Mouse (Mus musculus) forebrain, embryonic 10.5 days (tissue): ENCODE data around the gene Rxfp2. TPM values are rescaled to one million over a fixed set of nuclear protein-coding genes. Genes with fewer than 3 reads are reported as not detected.

Experiments
- DNase-seq: peaks from one replicate; pipeline ENCODE4 v3.0.0-alpha.2; 2017; ENCODE audit warnings: low spot score; ENCODE audit errors: extremely low spot score
- H3K27ac ChIP-seq: fragments of 300-500 bp; sonication (generic); 2 replicates; pipeline ENCODE4 v1.5.1; 2016; ENCODE audit warnings: mild to moderate bottlenecking
- H3K27me3 ChIP-seq: fragments of 300-500 bp; sonication (generic); 2 replicates; pipeline ENCODE4 v1.6.1; 2016; ENCODE audit warnings: mild to moderate bottlenecking; ENCODE audit not compliant: poor library complexity, severe bottlenecking
- H3K36me3 ChIP-seq: fragments of 300-500 bp; sonication (generic); replicated peaks from 2 replicates; pipeline ENCODE4 v1.6.1; 2016; ENCODE audit warnings: mild to moderate bottlenecking, moderate library complexity
- H3K4me1 ChIP-seq: fragments of 300-500 bp; sonication (generic); 2 replicates; pipeline ENCODE4 v1.6.1; 2016
- H3K4me3 ChIP-seq: fragments of 300-500 bp; sonication (generic); 2 replicates; pipeline ENCODE4 v1.5.1; 2016; ENCODE audit warnings: mild to moderate bottlenecking, moderate library complexity
- H3K9me3 ChIP-seq: fragments of 300-500 bp; sonication (generic); 2 replicates; pipeline ENCODE4 v1.6.1; 2016; ENCODE audit warnings: mild to moderate bottlenecking, moderate library complexity
- WGBS: fragments of 180-500 bp; shearing (Covaris S2); methylation state at CpG from one replicate; pipeline ENCODE4 v1.1.7; 2016; 5-methylcytosine and 5-hydroxymethylcytosine counted together
- polyA plus RNA-seq: library from polyadenylated mRNA; unstranded; fragments of >200 nt; fragmentation: Nextera tagmentation; extraction: Ambion mirVana; gene quantifications from 2 replicates; pipeline ENCODE4 v1.2.1, GENCODE M21; 2016

Rxfp2 gene
- polyA plus RNA-seq, 1 experiment from 2014 or later: 0.50 TPM

GRCm38 (mm10) chr5:150022556-150022955, 4.1 kb downstream of the Rxfp2 start:
- WGBS: 93% methylated on average over 18 of the region's 18 CpGs
- H3K36me3 ChIP-seq: no peaks in the 10 kb centered on the region

DNA sequence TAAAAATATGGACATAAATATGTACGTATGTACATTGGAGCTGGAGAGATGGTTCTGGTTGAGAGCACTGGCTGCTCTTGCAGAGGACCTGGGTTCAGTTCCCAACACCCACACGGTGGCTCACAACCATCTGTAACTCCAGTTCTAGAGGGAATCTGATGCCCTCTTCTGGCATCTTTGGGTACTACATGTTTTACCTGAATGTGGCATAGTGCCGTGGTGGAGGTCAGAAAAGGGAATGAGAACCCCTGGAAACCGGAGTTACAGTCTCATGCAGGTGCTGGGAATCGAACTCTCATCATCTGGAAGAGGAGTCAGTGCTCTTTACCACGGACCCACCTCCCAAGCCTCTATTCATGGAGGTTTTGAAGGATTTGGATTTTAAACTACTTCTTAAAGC, 5.0 kb downstream of the Rxfp2 start:
- no peaks in the 10 kb centered on the region for H3K27me3 ChIP-seq
- 89% methylated on average over 6 of the region's 6 CpGs for WGBS
- H3K36me3 ChIP-seq: no peaks in the 10 kb centered on the region
- no peak overlapping the region for H3K4me3 ChIP-seq
- H3K4me1 ChIP-seq: peaks cover 13% of the 10 kb centered on the region; the same call in 1 of the 2 replicates
- no peak overlapping the region for H3K27ac ChIP-seq
- H3K9me3 ChIP-seq: no peaks in the 10 kb centered on the region
- no peak for DNase-seq

More at GRCm38 (mm10) chr5:150022556-150022955, 4.1 kb downstream of the Rxfp2 start:
- Histone ChIP-seq H3K4me1 (peaks cover 18% of the 10 kb centered on the region), H3K4me3 (no peak overlapping the region), H3K27ac (no peak overlapping the region), H3K9me3 (no peaks in the 10 kb centered on the region), H3K27me3 (no peaks in the 10 kb centered on the region)
- DNase-seq: no peak

GRCm38 (mm10) chr5:150024188-150024587, 5.7 kb downstream of the Rxfp2 start:
- Histone ChIP-seq H3K9me3 (no peaks in the 10 kb centered on the region), H3K4me3 (no peak overlapping the region), H3K27ac (no peak overlapping the region), H3K27me3 (no peaks in the 10 kb centered on the region), H3K4me1 (0 out of 2 replicates have a peak, but pooled peaks cover 9% of the 10 kb centered on the region), H3K36me3 (no peaks in the 10 kb centered on the region)
- WGBS: 81% methylated on average over 2 of the region's 2 CpGs
- no peak for DNase-seq

DNA sequence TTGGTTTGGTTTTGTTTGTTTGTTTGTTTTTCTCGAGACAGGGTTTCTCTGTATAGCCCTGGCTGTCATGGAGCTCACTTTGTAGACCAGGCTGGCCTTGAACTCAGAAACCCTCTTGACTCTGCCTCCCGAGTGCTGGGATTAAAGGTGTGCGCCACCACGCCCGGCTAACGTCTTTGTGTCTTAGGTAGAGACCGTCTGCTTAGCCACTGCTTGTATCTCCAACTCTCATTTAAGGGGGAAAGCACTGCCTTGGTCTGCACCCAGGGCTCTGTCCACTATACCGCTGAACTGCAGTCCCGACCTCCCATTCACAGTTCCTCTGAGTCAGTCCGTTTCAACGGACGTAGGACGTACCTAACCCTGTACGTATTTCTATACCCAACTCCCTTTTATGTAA, 6.4 kb downstream of the Rxfp2 start:
- H3K4me1 ChIP-seq: 0 out of 2 replicates have a peak, but pooled peaks cover 6% of the 10 kb centered on the region
- DNase-seq: no peak
- no peaks in the 10 kb centered on the region for H3K27me3 ChIP-seq
- 93% methylated on average over 14 of the region's 14 CpGs for WGBS
- H3K4me3 ChIP-seq: no peak overlapping the region
- H3K9me3 ChIP-seq: no peaks in the 10 kb centered on the region
- no peak overlapping the region for H3K27ac ChIP-seq
- H3K36me3 ChIP-seq: no peaks in the 10 kb centered on the region

DNA sequence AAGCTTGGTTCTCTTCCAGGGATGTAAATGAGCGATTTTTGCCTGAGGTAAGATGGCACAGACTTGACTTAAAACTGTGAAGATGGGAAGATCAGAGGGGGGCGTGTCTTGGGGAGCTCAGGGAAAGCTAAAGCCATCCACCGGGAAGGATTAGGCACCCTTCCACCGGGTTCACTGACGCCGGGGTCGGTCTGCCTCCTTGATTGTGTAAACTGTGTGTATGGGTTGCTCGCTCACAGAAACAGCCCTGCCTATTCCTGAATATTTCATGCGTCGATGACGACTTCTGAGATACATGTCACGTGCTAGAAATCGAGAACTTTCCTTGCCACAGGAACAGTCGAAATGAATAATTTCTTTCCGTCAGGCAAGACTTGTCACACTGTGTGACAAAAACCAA, 6.9 kb downstream of the Rxfp2 start:
- no peak for DNase-seq
- WGBS: 93% methylated on average over 15 of the region's 15 CpGs
- Histone ChIP-seq H3K27ac (no peak overlapping the region), H3K4me3 (no peak overlapping the region), H3K36me3 (no peaks in the 10 kb centered on the region), H3K27me3 (no peaks in the 10 kb centered on the region), H3K9me3 (no peaks in the 10 kb centered on the region), H3K4me1 (0 out of 2 replicates have a peak, but pooled peaks cover 3% of the 10 kb centered on the region)

GRCm38 (mm10) chr5:150026509-150027087, 8.1 kb downstream of the Rxfp2 start:
- H3K4me3 ChIP-seq: no peak overlapping the region
- no peaks in the 10 kb centered on the region for H3K9me3 ChIP-seq
- H3K27me3 ChIP-seq: no peaks in the 10 kb centered on the region
- peaks cover 12% of the 10 kb centered on the region for H3K4me1 ChIP-seq
- WGBS: 90% methylated on average over 12 of the region's 12 CpGs
- no peaks in the 10 kb centered on the region for H3K36me3 ChIP-seq
- no peak overlapping the region for H3K27ac ChIP-seq
- DNase-seq: no peak

GRCm38 (mm10) chr5:150031201-150031600, 12.7 kb downstream of the Rxfp2 start:
- no peak overlapping the region for H3K27ac ChIP-seq
- H3K36me3 ChIP-seq: no peaks in the 10 kb centered on the region
- no peak for DNase-seq
- H3K9me3 ChIP-seq: no peaks in the 10 kb centered on the region
- peaks cover 15% of the 10 kb centered on the region for H3K4me1 ChIP-seq
- no peaks in the 10 kb centered on the region for H3K27me3 ChIP-seq
- H3K4me3 ChIP-seq: no peak overlapping the region
- WGBS: 44% methylated on average over 6 of the region's 6 CpGs

GRCm38 (mm10) chr5:150031634-150032033, 13.2 kb downstream of the Rxfp2 start:
- Histone ChIP-seq H3K27me3 (no peaks in the 10 kb centered on the region), H3K9me3 (no peaks in the 10 kb centered on the region), H3K4me1 (peaks cover 15% of the 10 kb centered on the region), H3K27ac (no peak overlapping the region), H3K36me3 (no peaks in the 10 kb centered on the region), H3K4me3 (no peak overlapping the region)
- 84% methylated on average over 3 of the region's 3 CpGs for WGBS
- DNase-seq: no peak

GRCm38 (mm10) chr5:150032075-150032492, 13.6 kb downstream of the Rxfp2 start:
- Histone ChIP-seq H3K36me3 (no peaks in the 10 kb centered on the region), H3K27ac (no peak overlapping the region), H3K27me3 (no peaks in the 10 kb centered on the region), H3K4me1 (peaks cover 15% of the 10 kb centered on the region), H3K4me3 (no peak overlapping the region), H3K9me3 (no peaks in the 10 kb centered on the region)
- DNase-seq: no peak
- WGBS: 67% methylated on average over 3 of the region's 3 CpGs

DNA sequence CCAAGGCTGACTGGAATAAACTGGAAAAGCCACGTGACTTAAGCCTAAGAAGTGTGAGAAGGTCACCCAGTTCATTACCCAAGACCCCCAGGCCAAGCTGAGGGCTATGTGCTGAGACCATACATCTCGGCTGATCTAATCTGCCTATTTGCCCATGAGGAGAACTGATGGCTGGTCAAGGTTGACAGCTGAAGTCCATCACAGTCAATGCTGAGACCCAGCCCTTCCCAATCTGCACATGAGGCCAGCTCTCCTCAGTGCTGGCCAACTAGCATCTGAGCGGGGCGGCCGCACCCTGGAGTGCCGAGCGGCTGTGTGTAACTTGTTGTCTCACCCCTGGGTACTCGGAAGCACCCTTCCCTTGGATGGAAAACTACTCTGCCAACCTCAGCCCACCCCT, 17.8 kb downstream of the Rxfp2 start:
- Histone ChIP-seq H3K4me3 (no peak overlapping the region), H3K4me1 (peaks cover 10% of the 10 kb centered on the region), H3K27ac (no peak overlapping the region), H3K36me3 (no peaks in the 10 kb centered on the region), H3K27me3 (no peaks in the 10 kb centered on the region), H3K9me3 (no peaks in the 10 kb centered on the region)
- WGBS: 84% methylated on average over 8 of the region's 8 CpGs
- DNase-seq: no peak

GRCm38 (mm10) chr5:150036918-150037317, 18.4 kb downstream of the Rxfp2 start:
- Histone ChIP-seq H3K36me3 (no peaks in the 10 kb centered on the region), H3K4me1 (peaks cover 3% of the 10 kb centered on the region), H3K4me3 (no peak overlapping the region), H3K27me3 (no peaks in the 10 kb centered on the region), H3K9me3 (0 out of 2 replicates have a peak, but pooled peaks cover 2% of the 10 kb centered on the region), H3K27ac (no peak overlapping the region)
- no peak for DNase-seq
- 72% methylated on average over 4 of the region's 4 CpGs for WGBS

GRCm38 (mm10) chr5:150044533-150044932, 26.1 kb downstream of the Rxfp2 start:
- Histone ChIP-seq H3K9me3 (peaks cover 8% of the 10 kb centered on the region; the same call in 1 of the 2 replicates), H3K4me1 (no peaks in the 10 kb centered on the region), H3K4me3 (no peak overlapping the region), H3K36me3 (no peaks in the 10 kb centered on the region), H3K27me3 (no peaks in the 10 kb centered on the region), H3K27ac (no peak overlapping the region)
- DNase-seq: no peak
- WGBS: 73% methylated on average over 2 of the region's 2 CpGs

DNA sequence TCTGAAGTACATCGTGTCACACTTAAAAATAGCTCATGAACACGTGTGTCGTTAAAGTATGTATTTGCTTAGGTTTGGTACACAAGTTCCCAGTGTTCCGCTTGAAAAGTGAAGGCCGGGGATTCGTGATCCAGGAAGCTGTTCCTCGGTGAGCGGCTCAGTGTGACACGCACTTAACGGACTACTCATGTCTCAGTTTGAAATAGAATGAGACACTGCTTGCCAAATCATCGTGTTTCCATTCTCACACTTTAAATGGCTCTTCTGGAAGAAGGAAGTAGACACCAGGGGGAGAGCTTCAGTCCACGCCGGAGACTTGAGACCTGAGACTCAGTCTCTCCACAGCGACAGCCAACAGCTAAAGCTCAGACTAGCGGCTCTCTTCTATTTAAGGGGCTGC, 28.0 kb downstream of the Rxfp2 start:
- WGBS: 88% methylated on average over 15 of the region's 15 CpGs
- no peak for DNase-seq
- H3K36me3 ChIP-seq: no peaks in the 10 kb centered on the region
- no peaks in the 10 kb centered on the region for H3K4me1 ChIP-seq
- H3K4me3 ChIP-seq: no peak overlapping the region
- H3K9me3 ChIP-seq: peaks cover 8% of the 10 kb centered on the region; the same call in 1 of the 2 replicates
- H3K27me3 ChIP-seq: no peaks in the 10 kb centered on the region
- H3K27ac ChIP-seq: no peak overlapping the region

GRCm38 (mm10) chr5:150049946-150050345, 31.5 kb downstream of the Rxfp2 start:
- Histone ChIP-seq H3K4me3 (no peak overlapping the region), H3K27ac (no peak overlapping the region), H3K9me3 (no peaks in the 10 kb centered on the region), H3K36me3 (no peaks in the 10 kb centered on the region), H3K4me1 (no peaks in the 10 kb centered on the region), H3K27me3 (no peaks in the 10 kb centered on the region)
- no peak for DNase-seq
- WGBS: 63% methylated on average over 7 of the region's 7 CpGs
